Mouse (Mus musculus): Measurements from ENCODE around the gene Nckap1l.

DNA sequence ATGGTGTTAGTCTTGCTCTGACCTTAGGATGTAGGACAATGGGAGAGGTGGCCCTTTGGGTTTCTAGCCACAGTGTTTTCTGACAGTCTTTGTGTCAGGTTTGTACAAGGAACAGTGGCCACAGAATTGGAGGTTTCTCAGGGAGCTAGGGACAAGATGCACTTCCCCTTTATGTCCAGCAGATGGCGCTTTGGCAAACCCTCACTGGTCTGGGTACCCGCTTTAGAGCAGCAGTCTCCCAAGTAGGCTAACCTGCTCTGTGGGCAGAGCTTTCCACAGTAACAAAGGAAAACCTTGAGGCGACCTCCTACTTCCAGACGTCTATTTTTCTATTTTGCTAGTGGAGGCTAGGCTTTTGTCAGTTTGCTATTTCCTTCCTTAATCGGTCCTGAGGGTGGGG is 76.8 kb downstream of the Nckap1l start:
- TF ChIP-seq POLR2A (IDR thresholded peaks at IDR 0.05; ENCODE audit: insufficient read depth, low read length) = no peak
- peak; percentile 94 for TF ChIP-seq CTCF (IDR thresholded peaks at IDR 0.05; ENCODE audit: low read depth, low read length)
